Mouse (Mus musculus) testis, postnatal 14 days (tissue): ENCODE results near the gene Nceh1.
A peak's percentile ranks its signal among the peaks of the same experiment; 100 is the strongest.
"Not testable (repeated sequence)": the region's sequence is repeated elsewhere in the genome, so short reads cannot be mapped to it uniquely, and the experiment has no call there.

ENCODE experiments used
- DNase-seq: peaks from one replicate; pipeline ENCODE4 v3.0.0; 2021; ENCODE audit warnings: low spot score

Gene Nceh1

DNA sequence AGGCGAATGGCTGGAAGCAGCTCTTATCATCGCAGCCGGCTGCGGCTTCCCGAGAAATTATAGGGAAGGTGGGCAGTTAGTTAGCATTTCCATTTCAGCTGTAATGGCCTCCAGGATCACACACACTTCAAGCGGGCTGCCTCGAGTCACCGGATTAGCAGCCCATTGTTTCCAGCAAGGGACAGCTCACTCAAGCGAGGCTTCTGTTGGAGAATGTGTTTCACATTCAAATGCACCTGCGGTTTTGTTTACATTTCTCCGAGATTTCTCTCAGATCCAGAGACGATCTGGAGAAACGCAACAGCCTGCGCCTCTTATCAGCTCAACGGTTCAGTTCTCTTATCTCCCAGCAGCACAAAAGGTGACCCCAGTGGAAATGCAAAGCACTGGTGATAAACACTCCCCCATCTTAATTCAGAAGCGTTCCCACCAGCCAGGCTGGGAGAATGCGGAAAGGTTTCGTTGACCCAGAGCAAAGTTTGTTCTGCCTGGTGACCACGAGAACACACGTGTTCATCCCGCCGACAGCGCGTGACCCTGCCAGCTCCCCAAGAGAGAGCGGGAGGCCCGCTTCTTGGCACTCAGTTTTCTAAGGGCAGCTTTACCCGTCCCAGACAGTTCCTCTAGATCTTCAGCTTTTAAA is 100.4 kb downstream of the Nceh1 start:
- DNase-seq: no peak

DNA sequence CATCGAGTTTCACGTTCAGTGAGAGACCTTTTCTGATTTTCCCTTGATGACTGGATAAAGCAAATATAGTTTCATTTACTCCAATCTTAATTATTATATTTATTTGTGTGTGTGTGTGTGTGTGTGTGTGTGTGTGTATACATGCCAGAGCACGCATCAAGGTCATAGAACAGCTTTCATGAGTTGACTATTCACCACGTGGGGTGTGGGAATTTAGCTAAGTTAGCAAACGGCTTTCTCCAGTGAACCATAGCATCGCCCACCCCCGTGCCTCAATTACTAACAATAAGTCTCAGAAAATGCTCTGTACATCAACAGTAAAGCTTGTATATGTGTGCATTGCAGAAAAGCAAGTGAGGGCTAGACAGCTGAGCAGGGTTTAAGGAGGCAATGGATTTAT is 101.0 kb downstream of the Nceh1 start:
- DNase-seq: no peak

GRCm38 (mm10) chr3:27284227-27284626 is 101.5 kb downstream of the Nceh1 start:
- no peak for DNase-seq

- no peak for DNase-seq
Observed at GRCm38 (mm10) chr3:27285072-27285471, 102.3 kb downstream of the Nceh1 start.

- no peak for DNase-seq
Observed at GRCm38 (mm10) chr3:27288301-27288700, 105.5 kb downstream of the Nceh1 start.

DNA sequence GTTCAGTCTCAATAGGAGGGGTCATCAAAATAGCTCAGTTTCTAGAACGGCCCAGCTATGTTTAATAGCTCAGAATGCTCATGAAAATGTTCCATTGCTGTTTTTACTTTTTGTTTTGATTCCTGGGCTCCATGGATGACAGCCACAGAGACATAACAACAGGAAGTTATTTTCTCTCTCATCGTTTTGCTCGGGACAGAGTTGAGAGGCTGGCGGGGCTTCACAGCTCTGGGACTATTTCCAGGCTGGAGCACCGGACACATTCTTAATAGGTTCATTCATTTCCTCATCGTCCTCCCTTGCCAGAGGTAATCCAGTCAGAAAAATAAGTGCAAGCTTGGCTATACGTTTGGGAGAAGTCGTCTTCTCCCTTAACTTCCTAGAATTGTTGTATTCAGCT is 106.1 kb downstream of the Nceh1 start:
- no peak for DNase-seq

DNA sequence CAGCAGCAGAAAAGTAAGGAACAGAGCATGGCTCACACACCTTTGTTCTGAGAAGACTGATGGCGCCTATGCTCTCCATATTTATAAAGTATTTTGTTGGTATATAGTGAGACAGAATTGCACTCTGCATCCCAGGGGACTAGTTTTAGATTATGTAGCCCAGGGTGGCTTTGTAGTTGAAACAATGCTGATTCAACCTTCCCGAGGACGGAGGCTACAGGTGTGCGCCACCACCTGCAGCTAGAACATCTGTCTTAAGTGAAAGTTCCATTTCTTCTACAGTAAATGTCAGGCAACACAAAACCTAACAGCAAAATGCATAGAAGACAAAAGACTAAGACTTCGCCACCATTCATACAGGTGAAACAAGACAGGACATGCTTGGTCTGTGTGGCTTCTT is 107.5 kb downstream of the Nceh1 start:
- DNase-seq: no peak

DNA sequence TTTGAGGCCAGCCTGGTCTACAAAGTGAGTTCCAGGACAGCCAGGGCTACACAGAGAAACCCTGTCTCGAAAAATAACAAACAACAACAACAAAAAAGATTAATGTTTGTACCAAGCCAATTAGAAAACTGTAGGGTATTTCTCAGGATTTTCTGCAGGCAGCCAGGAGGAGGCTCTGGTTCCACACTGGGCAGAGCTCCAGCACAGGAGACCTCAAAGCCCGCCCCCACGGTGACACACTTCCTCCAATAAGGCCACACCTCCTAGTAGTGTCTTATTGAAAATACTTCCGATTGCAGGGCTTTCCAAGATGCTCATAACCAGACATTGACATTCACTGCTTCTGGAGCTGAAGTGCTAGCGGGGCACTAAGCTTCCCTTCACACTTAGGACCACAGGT is 108.2 kb downstream of the Nceh1 start:
- not testable (repeated sequence) for DNase-seq

DNA sequence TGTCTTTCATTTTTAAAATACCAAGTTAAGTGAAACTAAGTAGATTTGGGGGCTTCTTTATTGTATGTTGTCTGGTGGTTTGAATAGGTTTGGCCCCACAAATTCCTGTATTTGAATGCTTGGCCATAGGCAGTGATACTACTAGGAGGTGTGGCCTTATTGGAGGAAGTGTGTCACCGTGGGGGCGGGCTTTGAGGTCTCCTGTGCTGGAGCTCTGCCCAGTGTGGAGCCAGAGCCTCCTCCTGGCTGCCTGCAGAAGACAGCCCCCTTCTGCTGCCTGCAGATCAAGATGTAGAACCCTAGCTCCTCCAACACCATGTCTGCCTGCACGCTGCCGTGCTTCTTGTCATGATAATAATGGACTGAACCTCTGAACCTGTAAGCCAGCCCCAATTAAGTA is 108.6 kb downstream of the Nceh1 start:
- not testable (repeated sequence) for DNase-seq

DNA sequence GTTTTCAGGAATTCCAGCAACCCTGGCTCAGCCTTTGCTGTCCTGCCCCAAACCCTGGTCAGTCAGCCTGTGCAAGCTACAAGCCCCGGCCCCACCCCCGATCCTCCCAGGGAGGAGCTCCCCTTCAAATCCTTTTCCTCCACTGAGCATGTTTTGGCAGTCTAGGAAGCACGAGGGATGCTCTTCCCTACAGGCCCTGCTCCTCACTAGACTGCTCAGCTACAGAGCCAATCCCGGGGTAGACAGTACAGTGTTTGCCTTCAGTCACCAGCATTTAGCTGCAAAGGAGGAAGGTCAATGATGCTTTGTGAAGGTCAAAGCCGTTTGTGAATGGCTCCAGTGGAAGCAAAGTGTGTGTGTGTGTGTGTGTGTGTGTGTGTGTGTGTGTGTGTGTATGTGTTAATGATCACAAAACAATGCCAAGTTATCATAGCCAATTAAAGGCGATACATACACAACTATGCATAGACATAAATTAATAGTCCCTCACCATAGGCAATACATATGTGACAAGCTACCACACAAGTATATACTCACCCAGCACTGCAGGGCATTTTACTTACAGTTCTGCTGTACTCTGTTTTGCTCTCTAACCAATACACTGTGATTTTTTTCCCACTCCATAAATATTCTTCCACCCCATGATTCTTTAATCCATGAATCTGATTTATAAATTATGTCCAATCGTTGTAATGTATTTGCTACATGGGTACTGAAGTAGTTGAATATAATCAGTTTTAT is 111.0 kb downstream of the Nceh1 start:
- no peak for DNase-seq

DNA sequence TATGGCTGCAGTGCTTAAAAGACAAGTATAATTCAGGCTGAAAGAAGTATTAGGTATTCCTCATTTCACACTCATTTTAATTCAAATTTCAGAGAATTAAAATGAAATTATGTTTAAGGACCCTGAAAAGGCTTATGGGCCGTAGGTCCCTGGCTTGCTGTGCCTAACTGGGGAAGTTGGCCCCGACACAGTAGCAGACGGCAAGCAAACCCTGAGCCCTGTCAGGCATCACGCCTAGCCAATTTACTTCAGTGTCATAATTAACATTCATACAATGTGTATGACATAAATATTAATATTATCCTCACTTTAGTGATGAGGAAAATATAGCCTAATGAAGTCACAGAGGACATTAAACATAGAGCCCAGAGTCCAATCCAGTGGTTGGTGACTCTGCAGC is 117.7 kb downstream of the Nceh1 start:
- DNase-seq: no peak

DNA sequence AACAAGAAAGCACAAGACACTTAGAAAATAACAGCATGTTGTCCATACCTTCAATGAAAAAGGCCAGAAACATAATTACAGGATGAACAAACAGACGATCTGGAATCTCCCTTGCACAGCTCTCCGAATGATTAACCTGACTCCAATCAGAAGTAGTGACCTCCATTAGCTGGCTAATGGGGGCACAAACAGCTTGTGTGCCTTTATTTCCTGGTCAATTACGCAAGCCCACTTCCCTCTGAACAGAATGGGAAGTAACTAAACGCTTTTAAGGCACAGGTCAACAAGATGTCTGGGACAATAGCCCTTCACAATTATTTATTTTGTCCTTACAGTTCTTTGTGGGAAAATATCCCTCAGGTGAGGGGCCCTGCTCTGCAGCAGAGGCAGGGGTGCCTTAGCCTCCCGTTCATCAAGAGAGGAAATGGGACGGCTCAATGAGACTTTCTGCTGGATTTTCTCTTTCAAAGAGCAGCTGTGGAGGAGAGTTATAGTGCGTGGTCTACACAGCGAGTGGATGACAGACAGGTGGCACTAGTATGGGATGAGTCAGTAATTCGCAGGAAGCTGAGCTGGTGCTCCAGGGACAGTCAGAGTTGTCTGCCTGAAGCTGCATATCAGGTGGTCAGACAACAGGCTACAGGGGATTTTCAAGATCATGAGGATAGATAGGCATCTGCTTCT is 119.7 kb downstream of the Nceh1 start:
- DNase-seq: no peak

DNA sequence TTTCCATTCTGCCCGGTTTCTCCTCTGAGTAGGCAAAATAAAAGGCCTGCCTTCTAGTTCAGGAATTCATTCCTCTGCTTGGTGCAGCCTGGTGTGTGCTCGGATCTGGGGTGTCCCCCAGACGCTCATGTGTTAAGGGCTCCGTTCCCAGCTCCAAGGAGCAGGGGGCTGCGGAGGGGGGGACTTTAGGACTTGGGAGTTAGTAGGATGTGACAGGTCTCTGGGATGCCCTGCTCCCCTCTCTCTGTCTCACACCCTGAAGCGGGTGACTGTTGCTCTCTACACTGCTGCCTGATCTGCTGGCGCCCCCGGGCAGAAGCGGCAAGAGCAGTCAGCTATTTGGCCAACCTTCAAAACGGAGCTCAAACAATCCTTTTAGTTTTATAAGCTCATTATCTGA is 124.0 kb downstream of the Nceh1 start:
- no peak for DNase-seq

DNA sequence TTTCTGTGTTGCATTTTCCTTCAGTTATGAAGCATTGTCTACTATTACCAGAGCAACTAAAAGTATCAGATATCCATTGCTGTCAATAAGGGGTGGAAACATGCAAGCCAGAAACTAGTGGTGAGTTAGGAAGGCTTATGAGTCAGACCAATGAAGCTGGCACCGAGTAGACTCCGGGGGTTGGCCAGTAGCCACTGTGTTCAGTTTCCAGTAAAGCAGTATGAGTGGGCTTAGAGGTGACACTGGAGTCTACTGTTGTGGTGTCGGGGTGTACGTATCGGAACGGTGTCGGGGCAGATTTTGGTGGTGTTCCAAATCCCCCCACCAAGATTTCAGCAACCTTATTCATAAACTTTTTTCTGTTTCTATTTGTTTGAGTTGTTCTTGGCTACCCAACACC is 128.2 kb downstream of the Nceh1 start:
- DNase-seq: no peak

DNA sequence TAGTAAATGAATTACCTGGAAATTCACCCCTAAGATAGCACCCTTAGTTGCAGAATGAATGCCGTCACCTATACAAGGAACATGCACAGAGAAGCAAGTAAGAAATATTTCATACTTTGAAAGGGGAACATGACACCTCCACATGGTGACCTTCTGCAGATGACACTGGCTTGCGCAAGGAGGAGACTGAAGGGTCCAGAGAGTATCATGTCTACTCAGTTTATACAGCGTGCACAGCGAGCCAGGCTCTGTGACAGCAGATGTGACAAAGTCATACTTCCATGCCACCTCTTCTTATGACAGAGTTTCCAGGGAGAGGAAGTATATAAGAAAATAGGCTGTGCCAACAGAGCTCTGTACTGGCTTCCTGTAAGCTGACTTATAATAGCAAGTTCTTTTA is 128.7 kb downstream of the Nceh1 start:
- no peak for DNase-seq

GRCm38 (mm10) chr3:27314506-27315164 is 131.9 kb downstream of the Nceh1 start:
- DNase-seq: no peak

DNA sequence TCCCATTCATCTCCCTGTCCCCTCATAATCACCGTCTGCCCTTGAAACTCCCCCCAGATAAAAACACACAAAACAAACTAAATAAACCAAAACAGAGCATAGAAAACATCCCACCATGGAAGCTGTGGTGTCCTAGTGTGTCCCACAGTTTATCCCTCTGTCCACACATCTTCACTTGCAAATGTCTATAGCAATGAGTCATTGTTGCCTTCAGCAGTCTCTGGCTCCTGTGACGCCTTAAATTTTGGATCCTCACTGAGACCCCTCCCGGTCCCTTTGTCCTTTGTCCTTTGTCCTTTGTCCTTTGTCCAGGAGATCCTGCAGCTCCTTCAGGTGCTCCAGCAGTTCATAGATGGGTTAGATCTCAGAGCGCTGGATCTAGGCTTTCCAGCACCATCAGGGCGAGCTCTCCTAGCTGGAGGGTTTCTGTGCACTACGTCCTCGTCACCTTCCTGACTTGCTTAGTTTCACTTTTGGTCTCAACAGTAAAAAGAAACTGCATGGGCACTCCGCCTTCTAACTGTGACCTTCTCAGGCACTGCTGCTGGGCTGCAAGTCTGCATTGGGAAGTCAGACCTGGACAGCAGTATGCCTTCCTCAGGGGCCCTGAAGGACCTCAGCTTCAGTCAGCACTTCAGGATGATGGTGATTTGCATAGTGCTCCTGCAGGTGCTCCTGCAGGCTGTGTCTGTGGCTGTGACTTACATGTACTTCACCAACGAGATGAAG is 134.0 kb downstream of the Nceh1 start, which contains the start of gene Tnfsf10:
TSS of gene Tnfsf10 (plus strand) at position 470 of the 729 bp plus-strand sequence.
- DNase-seq: peak; percentile 10

- DNase-seq: no peak
Observed at GRCm38 (mm10) chr3:27317288-27318024, 134.7 kb downstream of the Nceh1 start.

GRCm38 (mm10) chr3:27319650-27320049 is 136.9 kb downstream of the Nceh1 start:
- DNase-seq: no peak

DNA sequence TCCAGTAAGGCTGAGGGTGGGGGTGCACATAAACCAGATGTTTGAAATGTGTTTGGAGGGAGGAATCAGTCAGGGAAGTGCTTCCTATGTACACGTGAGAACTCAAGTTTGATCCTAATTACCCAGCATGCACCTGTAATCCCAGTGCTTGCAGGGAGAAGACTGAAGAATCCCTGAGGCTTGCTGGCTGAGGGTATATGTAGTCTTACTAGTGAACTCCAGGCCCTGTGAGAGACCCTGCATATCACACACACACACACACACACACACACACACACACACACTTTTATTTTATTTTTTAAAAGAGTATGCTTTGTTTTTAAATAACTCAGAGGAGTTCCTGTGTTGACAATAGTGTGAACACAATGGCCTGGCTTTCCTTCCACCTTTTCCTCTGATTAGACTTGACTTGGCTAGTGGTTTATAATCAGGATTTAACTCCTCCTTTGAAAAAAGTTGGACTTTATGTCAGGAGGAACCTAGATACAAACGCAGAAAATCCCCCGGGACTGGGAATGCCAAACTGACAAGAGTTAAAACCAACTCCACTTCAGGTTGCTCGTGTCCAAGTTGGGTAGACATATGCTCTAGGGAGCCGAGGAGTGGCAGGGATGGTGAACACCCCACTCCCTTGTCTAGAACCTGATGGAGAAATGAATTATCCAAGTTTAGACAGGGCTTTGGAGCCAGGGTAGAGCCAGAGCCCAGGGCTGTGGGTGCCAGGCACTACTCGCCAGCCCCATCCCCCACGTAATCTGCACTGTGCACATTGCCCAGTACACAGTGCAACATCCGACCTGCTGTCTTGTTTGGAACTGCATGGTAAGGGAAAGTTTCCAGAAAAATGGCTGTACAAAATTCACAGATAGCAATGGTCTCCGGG is 138.1 kb downstream of the Nceh1 start:
- DNase-seq: no peak
